Mouse (Mus musculus) bone marrow macrophage, adult 2 months (primary cell): Measurements from ENCODE around the gene Acp4.

Experiments
- CTCF ChIP-seq: IDR thresholded peaks from 2 replicates; pipeline ENCODE4 v1.5.1; 2012; ENCODE audit warnings: low read depth, mild to moderate bottlenecking, low read length, moderate library complexity
- POLR2A ChIP-seq: IDR thresholded peaks from 2 replicates; pipeline ENCODE4 v1.6.1; 2012; ENCODE audit warnings: mild to moderate bottlenecking, low read depth, low read length, borderline replicate concordance

DNA sequence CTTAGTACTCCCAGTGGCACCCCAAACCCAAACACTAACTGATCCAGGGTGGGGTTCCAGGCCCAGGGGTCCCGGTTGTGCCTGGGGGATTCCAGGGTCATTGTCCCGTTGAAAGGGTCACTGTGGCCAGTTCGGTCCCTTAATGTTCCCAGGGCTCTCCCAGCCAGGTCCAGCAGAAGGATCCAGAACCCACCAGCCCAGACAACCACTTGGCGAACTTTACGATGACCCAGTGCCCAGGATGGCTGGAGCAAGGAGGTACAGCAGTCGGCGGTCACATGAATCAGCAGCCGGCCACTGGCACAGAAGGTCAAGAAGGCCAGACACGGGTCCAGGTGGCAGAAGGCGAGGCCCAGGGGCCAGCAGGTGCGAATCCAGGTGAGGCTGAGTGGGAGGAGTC lies 10.9 kb upstream of the Acp4 start:
- TF ChIP-seq POLR2A = no peak
- no peak for TF ChIP-seq CTCF
